Mouse (Mus musculus): Measurements from ENCODE around the gene Gas2l1. TPM values are rescaled to one million over a fixed set of nuclear protein-coding genes. Genes with fewer than 3 reads are reported as not detected.

Gas2l1 gene
- polyA plus RNA-seq, 1 experiment from 2014 or later: 14.3 TPM

DNA sequence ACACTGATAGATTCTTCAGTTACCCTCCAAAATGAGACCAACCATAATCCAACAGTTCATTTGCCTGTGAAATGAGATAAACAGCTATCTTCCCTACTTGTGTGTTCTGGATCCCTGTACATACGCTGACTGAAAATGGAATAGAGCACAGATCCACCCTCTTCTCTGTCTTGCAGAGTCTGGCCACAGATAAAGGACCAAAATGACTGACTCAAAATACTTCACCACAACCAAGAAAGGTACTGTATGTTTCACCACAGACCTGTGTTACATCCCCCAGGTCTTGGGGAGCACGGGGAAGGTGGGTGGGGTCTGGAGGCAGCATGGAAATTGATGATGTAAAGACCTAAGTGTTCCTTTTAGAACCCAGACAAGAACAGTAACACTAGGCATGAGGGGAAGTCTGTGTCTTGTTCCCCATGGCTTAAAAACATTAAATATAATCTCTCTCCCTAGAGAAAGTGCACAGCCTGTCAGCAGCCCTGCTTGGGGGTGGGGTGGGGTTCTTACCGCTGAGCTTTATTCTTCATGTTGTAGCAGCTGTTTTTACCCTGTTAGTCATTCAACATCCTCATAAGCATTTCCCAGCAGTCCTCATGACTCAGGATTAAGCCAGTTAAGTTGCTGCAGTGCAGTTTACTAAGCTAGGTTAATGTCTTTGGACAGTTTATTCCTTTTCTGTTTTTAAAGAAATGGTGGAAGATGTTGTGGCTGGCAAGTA lies 55.6 kb downstream of the Gas2l1 start:
- no peaks in the 10 kb centered on the region for H3K9me3 ChIP-seq (replicated peaks)
- peak overlapping the region; percentile 70 for H3K9ac ChIP-seq
- DNase-seq (peak; percentile 64), ATAC-seq (ENCODE audit: low read depth) (peak; percentile 93)
- peak overlapping the region; percentile 67 for H3K4me2 ChIP-seq
- H3K4me3 ChIP-seq (replicated peaks): peak overlapping the region; percentile 56
- peaks cover 38% of the 10 kb centered on the region for H3K36me3 ChIP-seq
- peaks cover 77% of the 10 kb centered on the region for H3K4me1 ChIP-seq (replicated peaks)
- H3K27me3 ChIP-seq: no peaks in the 10 kb centered on the region
- WGBS (ENCODE audit: insufficient replicate concordance): 25% methylated on average over 3 of the region's 3 CpGs
- peak overlapping the region; percentile 96 for H3K27ac ChIP-seq

DNA sequence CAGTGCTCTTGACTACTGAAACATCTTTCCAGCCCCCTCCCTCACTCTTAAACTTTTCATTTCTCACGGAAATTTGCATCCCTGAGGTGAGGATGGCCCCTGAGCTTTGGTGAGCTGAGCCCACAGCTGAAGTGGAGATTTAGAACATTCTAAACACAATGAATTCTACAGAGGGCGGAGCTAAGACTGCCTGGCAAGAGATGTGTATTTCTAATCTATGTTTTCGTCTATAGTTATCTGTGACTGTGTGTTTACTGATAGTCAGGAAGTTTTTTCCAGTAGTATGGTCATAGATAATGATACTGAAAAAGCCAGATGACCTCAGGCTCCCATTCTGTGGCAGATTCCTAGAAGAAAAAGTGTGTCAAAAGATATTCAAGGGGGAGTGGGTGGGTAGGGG lies 56.3 kb downstream of the Gas2l1 start:
- DNase-seq: peak; percentile 21
- Histone ChIP-seq H3K36me3 (peaks cover 32% of the 10 kb centered on the region), H3K27ac (peak overlapping the region; percentile 96), H3K9me3 (replicated peaks) (no peaks in the 10 kb centered on the region), H3K4me2 (peak overlapping the region; percentile 67), H3K9ac (peak overlapping the region; percentile 70), H3K4me3 (replicated peaks) (peak overlapping the region; percentile 10; the same call in 1 of the 2 replicates), H3K4me1 (replicated peaks) (peaks cover 81% of the 10 kb centered on the region), H3K27me3 (no peaks in the 10 kb centered on the region)
- WGBS (ENCODE audit: insufficient replicate concordance): 19% methylated on average over 3 of the region's 3 CpGs
- ATAC-seq (ENCODE audit: low read depth): peak; percentile 76

DNA sequence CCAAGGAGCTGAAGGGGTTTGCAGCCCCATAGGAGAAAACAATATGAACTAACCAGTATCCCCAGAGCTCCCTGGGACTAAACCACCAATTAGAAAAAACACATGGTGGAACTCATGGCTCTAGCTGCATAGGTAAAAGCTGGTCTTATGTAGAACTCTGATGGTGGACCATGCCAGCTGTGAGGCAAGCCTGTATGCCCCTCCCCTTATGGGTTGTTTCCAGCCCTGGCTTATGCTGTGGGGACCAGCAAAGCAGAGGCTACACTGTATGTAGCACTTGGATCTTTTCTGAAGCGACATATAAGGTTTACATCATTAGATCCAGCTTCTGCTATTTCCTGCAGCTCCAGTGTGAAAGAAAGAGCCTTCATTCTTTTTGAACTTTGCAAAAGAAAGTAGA lies 57.9 kb downstream of the Gas2l1 start:
- Histone ChIP-seq H3K36me3 (peaks cover 27% of the 10 kb centered on the region), H3K4me1 (replicated peaks) (peaks cover 95% of the 10 kb centered on the region), H3K9me3 (replicated peaks) (no peaks in the 10 kb centered on the region), H3K27ac (peak overlapping the region; percentile 96), H3K9ac (peak overlapping the region; percentile 22; the same call in 1 of the 2 replicates), H3K4me2 (no peak overlapping the region), H3K4me3 (replicated peaks) (no peak overlapping the region), H3K27me3 (no peaks in the 10 kb centered on the region)
- DNase-seq (no peak), ATAC-seq (ENCODE audit: low read depth) (no peak)
- 79% methylated on average over 1 of the region's 1 CpGs for WGBS (ENCODE audit: insufficient replicate concordance)

DNA sequence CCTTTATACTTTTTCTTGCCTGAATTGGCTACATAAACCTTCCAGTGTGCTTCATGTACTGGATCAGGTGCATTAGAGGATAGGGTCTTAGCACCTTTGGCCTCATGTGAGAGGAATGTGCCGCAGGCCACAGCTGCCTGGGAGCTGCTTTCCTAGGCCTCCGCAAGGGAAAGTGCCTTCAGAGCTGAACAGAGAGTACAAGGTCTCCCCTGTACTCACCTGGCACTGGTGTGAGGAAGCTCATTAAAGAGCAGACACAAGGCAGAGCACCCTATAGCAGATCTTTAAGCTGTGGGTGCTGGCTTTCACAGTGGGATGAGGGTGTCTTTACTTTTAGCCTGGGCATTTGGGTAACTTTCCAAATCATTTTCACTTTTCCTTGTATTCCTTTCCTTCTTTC lies 59.6 kb downstream of the Gas2l1 start:
- Histone ChIP-seq H3K4me2 (0 out of 2 replicates have a peak overlapping the region, but pooled peaks have one; percentile 5), H3K9ac (peak overlapping the region; percentile 60)

More for the DNA sequence above, 59.6 kb downstream of the Gas2l1 start:
- Histone ChIP-seq H3K4me3 (replicated peaks) (no peak overlapping the region), H3K4me1 (replicated peaks) (peaks cover 96% of the 10 kb centered on the region), H3K27ac (peak overlapping the region; percentile 89), H3K9me3 (replicated peaks) (no peaks in the 10 kb centered on the region), H3K36me3 (peaks cover 30% of the 10 kb centered on the region), H3K27me3 (no peaks in the 10 kb centered on the region)
- WGBS (ENCODE audit: insufficient replicate concordance): 91% methylated on average over 2 of the region's 2 CpGs
- ATAC-seq (ENCODE audit: low read depth): no peak
- no peak for DNase-seq

Small RNAs within 50 kb of the gene (microRNA-seq; reads per million reads assigned to microRNA genes)
- 1.8 reads per million for gene Gm47296

Other genes starting within 250 kb of the Gas2l1 start
- 16.7 and 22.5 TPM in 2 replicates for gene Nf2, start 215.8 kb downstream of the Gas2l1 start, polyA plus RNA-seq (2015; fragmentation: Nextera tagmentation; extraction: Ambion mirVana)
- gene Nipsnap1, start 191.4 kb downstream of the Gas2l1 start, polyA plus RNA-seq (2015; fragmentation: Nextera tagmentation; extraction: Ambion mirVana): 74.2 and 81.4 TPM in 2 replicates
- 21.7 and 25.9 TPM in 2 replicates for gene Thoc5, start 170.0 kb downstream of the Gas2l1 start, polyA plus RNA-seq (2015; fragmentation: Nextera tagmentation; extraction: Ambion mirVana)
- 0.27 and 0.34 TPM in 2 replicates for gene Nefh, start 117.3 kb downstream of the Gas2l1 start, polyA plus RNA-seq (2015; fragmentation: Nextera tagmentation; extraction: Ambion mirVana)
- 77.1 and 95.0 TPM in 2 replicates for gene Ap1b1, start 78.5 kb downstream of the Gas2l1 start, polyA plus RNA-seq (2015; fragmentation: Nextera tagmentation; extraction: Ambion mirVana)
- gene Rasl10a, start 7.2 kb downstream of the Gas2l1 start, polyA plus RNA-seq (2015; fragmentation: Nextera tagmentation; extraction: Ambion mirVana): 0.42 and 0.50 TPM in 2 replicates
- gene Rhbdd3, start 33.6 kb upstream of the Gas2l1 start, polyA plus RNA-seq (2015; fragmentation: Nextera tagmentation; extraction: Ambion mirVana): 11.8 and 14.3 TPM in 2 replicates
- gene Ewsr1, start 33.9 kb upstream of the Gas2l1 start, polyA plus RNA-seq (2015; fragmentation: Nextera tagmentation; extraction: Ambion mirVana): 312 and 331 TPM in 2 replicates
- 4.3 and 4.5 TPM in 2 replicates for gene Emid1, start 86.9 kb upstream of the Gas2l1 start, polyA plus RNA-seq (2015; fragmentation: Nextera tagmentation; extraction: Ambion mirVana)
- 1.6 and 1.8 TPM in 2 replicates for gene Kremen1, start 196.2 kb upstream of the Gas2l1 start, polyA plus RNA-seq (2015; fragmentation: Nextera tagmentation; extraction: Ambion mirVana)